Mouse (Mus musculus): ENCODE measurements around the gene Cdc34. TPM values are rescaled to one million over a fixed set of nuclear protein-coding genes. Genes with fewer than 3 reads are reported as not detected.

Gene Cdc34
- total and polyA plus RNA-seq, 2 experiments from 2014 or later = 72.5 to 99.4 TPM

DNA sequence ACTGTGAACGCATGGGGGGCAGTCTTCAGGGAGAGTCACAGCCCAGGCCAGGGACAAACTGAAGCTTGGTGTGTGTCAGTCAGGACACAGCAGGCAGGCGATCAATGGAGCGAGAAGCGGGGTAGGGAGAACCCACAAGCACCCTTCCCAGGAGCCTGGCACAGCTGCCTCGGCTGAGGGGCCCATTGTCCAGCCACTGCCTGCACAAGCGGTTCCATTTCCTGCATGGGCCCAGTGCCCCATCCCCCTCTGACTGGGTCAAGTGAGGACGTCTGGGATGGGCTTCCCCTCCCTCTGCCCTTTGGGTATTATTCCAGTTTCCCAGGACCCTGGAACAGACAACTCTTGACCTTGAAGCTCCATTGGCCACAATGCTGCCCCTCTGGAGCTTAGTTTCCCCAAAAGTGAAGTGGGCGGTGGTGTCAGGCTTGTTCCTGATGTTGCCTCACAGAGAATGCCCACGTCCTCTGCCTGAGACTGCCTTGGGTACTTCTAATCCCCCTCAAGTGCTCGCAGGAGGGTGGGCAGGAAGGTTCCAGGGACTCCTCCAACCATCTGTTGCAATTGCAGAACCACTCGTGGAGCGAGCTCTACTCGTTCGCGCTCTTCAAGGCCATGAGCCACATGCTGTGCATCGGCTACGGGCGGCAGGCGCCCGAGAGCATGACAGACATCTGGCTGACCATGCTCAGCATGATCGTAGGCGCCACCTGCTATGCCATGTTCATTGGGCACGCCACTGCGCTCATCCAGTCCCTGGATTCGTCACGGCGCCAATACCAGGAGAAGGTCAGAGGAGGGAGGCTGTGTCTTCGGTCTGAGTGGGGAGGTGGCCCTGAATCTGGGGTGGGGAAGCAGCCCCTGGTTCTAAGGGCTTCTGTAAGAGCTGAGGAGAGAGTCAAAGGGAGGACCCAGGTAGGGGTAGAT is 46.6 kb downstream of the Cdc34 start:
- Histone ChIP-seq H3K4me3 (ENCODE audit: low read depth, low read length) (no peak overlapping the region), H3K27ac (ENCODE audit: low read depth, low read length) (no peak overlapping the region), H3K9ac (replicated peaks; ENCODE audit: low read length, poor library complexity, severe bottlenecking) (no peak overlapping the region), H3K4me1 (ENCODE audit: insufficient read depth, low read length) (no peaks in the 10 kb centered on the region), H3K4me2 (ENCODE audit: low read depth, low read length, poor library complexity, severe bottlenecking) (no peak overlapping the region), H3K9me3 (ENCODE audit: low read length) (no peaks in the 10 kb centered on the region), H3K27me3 (ENCODE audit: insufficient read depth, low read length) (no peaks in the 10 kb centered on the region), H3K36me3 (ENCODE audit: insufficient read depth, low read length) (peaks cover 22% of the 10 kb centered on the region)
- no peak for TF ChIP-seq CTCF (IDR thresholded peaks at IDR 0.05)
- DNase-seq (ENCODE audit: low spot score) (no peak), ATAC-seq (ENCODE audit: low FRiP score) (no peak)
- 74% methylated on average over 28 of the region's 28 CpGs for WGBS

DNA sequence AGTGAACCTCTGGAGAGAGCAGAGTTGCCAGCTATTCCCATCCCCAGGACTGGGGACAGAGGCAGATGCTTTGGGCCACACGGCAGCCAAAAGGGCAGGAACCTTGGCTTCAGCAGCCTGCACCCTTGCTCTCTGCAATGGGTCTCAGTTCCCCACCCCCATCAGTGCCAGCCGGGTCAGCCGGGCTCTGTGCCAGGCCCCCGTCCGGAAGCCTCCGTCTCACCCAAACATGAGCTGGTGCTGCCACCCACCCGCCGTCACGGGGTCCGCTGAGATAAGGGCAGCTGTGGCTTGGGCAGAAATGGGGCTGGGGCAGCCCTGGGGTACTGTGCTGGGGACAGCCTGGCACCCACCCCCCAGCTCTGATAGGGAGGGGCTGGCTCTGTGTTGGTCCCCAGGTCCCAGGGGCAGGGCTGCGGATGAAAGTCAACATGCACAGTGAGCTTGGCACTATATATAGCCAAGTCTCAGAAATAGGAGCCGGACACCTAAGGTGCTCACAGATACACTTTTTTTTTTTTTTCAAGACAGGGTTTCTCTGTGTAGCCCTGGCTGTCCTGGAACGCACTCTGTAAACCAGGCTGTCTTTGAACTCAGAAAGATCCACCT is 47.5 kb downstream of the Cdc34 start:
- H3K9me3 ChIP-seq (ENCODE audit: low read length) = no peaks in the 10 kb centered on the region
- 79% methylated on average over 13 of the region's 13 CpGs for WGBS
- TF ChIP-seq CTCF (IDR thresholded peaks at IDR 0.05) = no peak

DNA sequence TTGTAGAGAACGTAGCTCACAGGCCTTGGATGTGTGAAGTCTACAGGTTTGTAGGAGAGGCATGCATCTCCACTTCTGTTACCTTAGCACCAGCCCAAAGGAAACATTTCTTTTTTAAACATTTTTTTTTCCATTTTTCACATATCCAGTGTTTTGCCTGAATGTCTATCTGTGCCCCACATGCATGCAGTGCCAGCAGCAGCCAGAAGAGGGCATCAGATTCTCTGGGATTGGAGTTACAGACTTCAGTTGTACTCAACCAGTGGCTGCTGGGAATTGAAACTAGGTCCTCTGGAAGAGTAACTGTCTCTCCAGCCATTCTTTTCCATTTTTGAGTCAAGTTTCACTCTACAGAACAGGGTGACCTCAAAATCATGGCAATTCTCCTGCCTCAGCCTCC is 50.5 kb downstream of the Cdc34 start:
- no peak for ATAC-seq (ENCODE audit: low FRiP score)
- peaks cover 51% of the 10 kb centered on the region for H3K36me3 ChIP-seq (ENCODE audit: insufficient read depth, low read length)

More for the DNA sequence above, 47.5 kb downstream of the Cdc34 start:
- Histone ChIP-seq H3K4me2 (ENCODE audit: low read depth, low read length, poor library complexity, severe bottlenecking) (no peak overlapping the region), H3K9ac (replicated peaks; ENCODE audit: low read length, poor library complexity, severe bottlenecking) (no peak overlapping the region), H3K4me3 (ENCODE audit: low read depth, low read length) (no peak overlapping the region), H3K27me3 (ENCODE audit: insufficient read depth, low read length) (no peaks in the 10 kb centered on the region), H3K4me1 (ENCODE audit: insufficient read depth, low read length) (no peaks in the 10 kb centered on the region), H3K36me3 (ENCODE audit: insufficient read depth, low read length) (peaks cover 28% of the 10 kb centered on the region), H3K27ac (ENCODE audit: low read depth, low read length) (no peak overlapping the region)
- DNase-seq (ENCODE audit: low spot score) = no peak
- no peak for ATAC-seq (ENCODE audit: low FRiP score)

DNA sequence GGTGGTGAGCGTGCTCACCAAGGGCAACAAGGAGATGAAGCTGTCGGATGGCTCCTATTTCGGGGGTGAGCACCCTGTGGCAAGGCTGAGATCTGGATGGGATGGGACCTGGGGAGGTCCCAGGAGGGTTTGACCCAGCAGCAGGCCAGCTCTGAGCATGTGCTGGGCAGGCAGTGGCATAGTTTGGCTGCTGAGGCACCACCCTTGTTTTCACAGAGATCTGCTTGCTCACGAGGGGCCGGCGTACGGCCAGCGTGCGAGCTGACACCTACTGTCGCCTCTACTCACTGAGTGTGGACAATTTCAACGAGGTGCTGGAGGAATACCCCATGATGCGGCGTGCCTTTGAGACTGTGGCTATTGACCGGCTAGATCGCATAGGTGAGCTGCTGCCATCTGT is 51.9 kb downstream of the Cdc34 start:
- Histone ChIP-seq H3K27me3 (ENCODE audit: insufficient read depth, low read length) (no peaks in the 10 kb centered on the region), H3K9me3 (ENCODE audit: low read length) (peaks cover 2% of the 10 kb centered on the region), H3K4me2 (ENCODE audit: low read depth, low read length, poor library complexity, severe bottlenecking) (no peak overlapping the region), H3K9ac (replicated peaks; ENCODE audit: low read length, poor library complexity, severe bottlenecking) (no peak overlapping the region), H3K4me1 (ENCODE audit: insufficient read depth, low read length) (no peaks in the 10 kb centered on the region), H3K27ac (ENCODE audit: low read depth, low read length) (no peak overlapping the region), H3K36me3 (ENCODE audit: insufficient read depth, low read length) (peaks cover 63% of the 10 kb centered on the region), H3K4me3 (ENCODE audit: low read depth, low read length) (no peak overlapping the region)
- ATAC-seq (ENCODE audit: low FRiP score) = no peak
- DNase-seq (ENCODE audit: low spot score) = no peak
- TF ChIP-seq CTCF (IDR thresholded peaks at IDR 0.05) = no peak
- 95% methylated on average over 15 of the region's 15 CpGs for WGBS

More for the DNA sequence above, 50.5 kb downstream of the Cdc34 start:
- no peak overlapping the region for H3K27ac ChIP-seq (ENCODE audit: low read depth, low read length)
- no peak overlapping the region for H3K4me2 ChIP-seq (ENCODE audit: low read depth, low read length, poor library complexity, severe bottlenecking)
- WGBS = 93% methylated on average over 1 of the region's 1 CpGs
- H3K27me3 ChIP-seq (ENCODE audit: insufficient read depth, low read length) = no peaks in the 10 kb centered on the region
- no peaks in the 10 kb centered on the region for H3K9me3 ChIP-seq (ENCODE audit: low read length)
- peak; percentile 64 for TF ChIP-seq CTCF (IDR thresholded peaks at IDR 0.05)
- H3K4me3 ChIP-seq (ENCODE audit: low read depth, low read length) = no peak overlapping the region
- DNase-seq (ENCODE audit: low spot score) = no peak
- no peaks in the 10 kb centered on the region for H3K4me1 ChIP-seq (ENCODE audit: insufficient read depth, low read length)
- no peak overlapping the region for H3K9ac ChIP-seq (replicated peaks; ENCODE audit: low read length, poor library complexity, severe bottlenecking)

- no peak for ATAC-seq (ENCODE audit: low FRiP score)
These were observed 53.4 kb downstream of the Cdc34 start for GRCm38 (mm10) chr10:79735361-79735760.

GRCm38 (mm10) chr10:79736706-79737105 is 54.7 kb downstream of the Cdc34 start:
- H3K4me1 ChIP-seq (ENCODE audit: insufficient read depth, low read length) = no peaks in the 10 kb centered on the region
- peaks cover 84% of the 10 kb centered on the region for H3K36me3 ChIP-seq (ENCODE audit: insufficient read depth, low read length)
- H3K9me3 ChIP-seq (ENCODE audit: low read length) = peaks cover 17% of the 10 kb centered on the region
- no peak overlapping the region for H3K27ac ChIP-seq (ENCODE audit: low read depth, low read length)
- H3K9ac ChIP-seq (replicated peaks; ENCODE audit: low read length, poor library complexity, severe bottlenecking) = no peak overlapping the region
- 92% methylated on average over 10 of the region's 14 CpGs for WGBS
- no peak for TF ChIP-seq CTCF (IDR thresholded peaks at IDR 0.05)
- no peaks in the 10 kb centered on the region for H3K27me3 ChIP-seq (ENCODE audit: insufficient read depth, low read length)
- no peak for ATAC-seq (ENCODE audit: low FRiP score)
- no peak overlapping the region for H3K4me3 ChIP-seq (ENCODE audit: low read depth, low read length)
- no peak overlapping the region for H3K4me2 ChIP-seq (ENCODE audit: low read depth, low read length, poor library complexity, severe bottlenecking)
- no peak for DNase-seq (ENCODE audit: low spot score)

More at GRCm38 (mm10) chr10:79735361-79735760, 53.4 kb downstream of the Cdc34 start:
- no peak for TF ChIP-seq CTCF (IDR thresholded peaks at IDR 0.05)
- no peaks in the 10 kb centered on the region for H3K27me3 ChIP-seq (ENCODE audit: insufficient read depth, low read length)
- H3K4me3 ChIP-seq (ENCODE audit: low read depth, low read length) = no peak overlapping the region
- WGBS = 47% methylated on average over 49 of the region's 52 CpGs
- H3K9ac ChIP-seq (replicated peaks; ENCODE audit: low read length, poor library complexity, severe bottlenecking) = no peak overlapping the region
- peaks cover 78% of the 10 kb centered on the region for H3K36me3 ChIP-seq (ENCODE audit: insufficient read depth, low read length)
- H3K9me3 ChIP-seq (ENCODE audit: low read length) = peaks cover 17% of the 10 kb centered on the region
- H3K4me1 ChIP-seq (ENCODE audit: insufficient read depth, low read length) = no peaks in the 10 kb centered on the region
- no peak for DNase-seq (ENCODE audit: low spot score)
- no peak overlapping the region for H3K4me2 ChIP-seq (ENCODE audit: low read depth, low read length, poor library complexity, severe bottlenecking)
- no peak overlapping the region for H3K27ac ChIP-seq (ENCODE audit: low read depth, low read length)

Other genes starting within 250 kb of the Cdc34 start
- gene Vmn2r83, start 213.5 kb upstream of the Cdc34 start, total RNA-seq (2014; rRNA removed) = not detected in 2 replicates
- gene Vmn2r83, start 213.5 kb upstream of the Cdc34 start, polyA plus RNA-seq (2015; fragmentation: Nextera tagmentation; extraction: Ambion mirVana) = not detected in 2 replicates
- gene Plpp2, start 148.4 kb upstream of the Cdc34 start, total RNA-seq (2014; rRNA removed) = 34.6 and 56.9 TPM in 2 replicates
- 22.7 and 25.6 TPM in 2 replicates for gene Plpp2, start 148.4 kb upstream of the Cdc34 start, polyA plus RNA-seq (2015; fragmentation: Nextera tagmentation; extraction: Ambion mirVana)
- 95.6 and 98.8 TPM in 2 replicates for gene Mier2, start 127.0 kb upstream of the Cdc34 start, total RNA-seq (2014; rRNA removed)
- gene Mier2, start 127.0 kb upstream of the Cdc34 start, polyA plus RNA-seq (2015; fragmentation: Nextera tagmentation; extraction: Ambion mirVana) = 43.3 and 46.6 TPM in 2 replicates
- not detected in 2 replicates for gene Theg, start 94.9 kb upstream of the Cdc34 start, total RNA-seq (2014; rRNA removed)
- gene Theg, start 94.9 kb upstream of the Cdc34 start, polyA plus RNA-seq (2015; fragmentation: Nextera tagmentation; extraction: Ambion mirVana) = not detected in 2 replicates
- gene C2cd4c, start 68.2 kb upstream of the Cdc34 start, total RNA-seq (2014; rRNA removed) = 43.6 and 45.2 TPM in 2 replicates
- gene C2cd4c, start 68.2 kb upstream of the Cdc34 start, polyA plus RNA-seq (2015; fragmentation: Nextera tagmentation; extraction: Ambion mirVana) = 1.7 and 1.8 TPM in 2 replicates
- 74.5 and 78.2 TPM in 2 replicates for gene Shc2, start 44.3 kb upstream of the Cdc34 start, total RNA-seq (2014; rRNA removed)
- gene Shc2, start 44.3 kb upstream of the Cdc34 start, polyA plus RNA-seq (2015; fragmentation: Nextera tagmentation; extraction: Ambion mirVana) = 25.9 and 26.2 TPM in 2 replicates
- gene Odf3l2, start 36.5 kb upstream of the Cdc34 start, total RNA-seq (2014; rRNA removed) = 2.3 TPM in 1 of 2 replicates, not detected in the other
- 1.6 and 2.1 TPM in 2 replicates for gene Odf3l2, start 36.5 kb upstream of the Cdc34 start, polyA plus RNA-seq (2015; fragmentation: Nextera tagmentation; extraction: Ambion mirVana)
- 1.7 and 1.9 TPM in 2 replicates for gene Madcam1, start 17.6 kb upstream of the Cdc34 start, total RNA-seq (2014; rRNA removed)
- 1.3 and 1.6 TPM in 2 replicates for gene Madcam1, start 17.6 kb upstream of the Cdc34 start, polyA plus RNA-seq (2015; fragmentation: Nextera tagmentation; extraction: Ambion mirVana)
- gene Tpgs1, start 12.8 kb upstream of the Cdc34 start, total RNA-seq (2014; rRNA removed) = 80.9 and 85.9 TPM in 2 replicates
- 139 and 146 TPM in 2 replicates for gene Tpgs1, start 12.8 kb upstream of the Cdc34 start, polyA plus RNA-seq (2015; fragmentation: Nextera tagmentation; extraction: Ambion mirVana)
- gene Gzmm, start 6.8 kb downstream of the Cdc34 start, total RNA-seq (2014; rRNA removed) = 0.66 and 0.85 TPM in 2 replicates
- gene Gzmm, start 6.8 kb downstream of the Cdc34 start, polyA plus RNA-seq (2015; fragmentation: Nextera tagmentation; extraction: Ambion mirVana) = 1.2 and 1.4 TPM in 2 replicates
- gene Bsg, start 22.3 kb downstream of the Cdc34 start, total RNA-seq (2014; rRNA removed) = 1,054 and 1,082 TPM in 2 replicates
- gene Bsg, start 22.3 kb downstream of the Cdc34 start, polyA plus RNA-seq (2015; fragmentation: Nextera tagmentation; extraction: Ambion mirVana) = 1,042 and 1,135 TPM in 2 replicates
- 60.9 and 66.1 TPM in 2 replicates for gene Hcn2, start 34.4 kb downstream of the Cdc34 start, total RNA-seq (2014; rRNA removed)
- gene Hcn2, start 34.4 kb downstream of the Cdc34 start, polyA plus RNA-seq (2015; fragmentation: Nextera tagmentation; extraction: Ambion mirVana) = 5.0 TPM in 2 replicates
- 42.0 and 43.2 TPM in 2 replicates for gene Polrmt, start 64.4 kb downstream of the Cdc34 start, total RNA-seq (2014; rRNA removed)
- 32.5 and 37.4 TPM in 2 replicates for gene Polrmt, start 64.4 kb downstream of the Cdc34 start, polyA plus RNA-seq (2015; fragmentation: Nextera tagmentation; extraction: Ambion mirVana)
- 1.7 and 2.2 TPM in 2 replicates for gene Fgf22, start 72.9 kb downstream of the Cdc34 start, total RNA-seq (2014; rRNA removed)
- gene Fgf22, start 72.9 kb downstream of the Cdc34 start, polyA plus RNA-seq (2015; fragmentation: Nextera tagmentation; extraction: Ambion mirVana) = 3.1 and 4.0 TPM in 2 replicates
- 79.6 and 107 TPM in 2 replicates for gene Rnf126, start 84.8 kb downstream of the Cdc34 start, total RNA-seq (2014; rRNA removed)
- gene Rnf126, start 84.8 kb downstream of the Cdc34 start, polyA plus RNA-seq (2015; fragmentation: Nextera tagmentation; extraction: Ambion mirVana) = 121 and 134 TPM in 2 replicates
- 3.3 and 3.4 TPM in 2 replicates for gene Fstl3, start 95.1 kb downstream of the Cdc34 start, total RNA-seq (2014; rRNA removed)
- 3.0 and 3.9 TPM in 2 replicates for gene Fstl3, start 95.1 kb downstream of the Cdc34 start, polyA plus RNA-seq (2015; fragmentation: Nextera tagmentation; extraction: Ambion mirVana)
- gene Prss57, start 108.8 kb downstream of the Cdc34 start, total RNA-seq (2014; rRNA removed) = 1.1 TPM in 1 of 2 replicates, not detected in the other
- 0.09 and 0.25 TPM in 2 replicates for gene Prss57, start 108.8 kb downstream of the Cdc34 start, polyA plus RNA-seq (2015; fragmentation: Nextera tagmentation; extraction: Ambion mirVana)
- gene Palm, start 111.4 kb downstream of the Cdc34 start, total RNA-seq (2014; rRNA removed) = 161 and 165 TPM in 2 replicates
- gene Palm, start 111.4 kb downstream of the Cdc34 start, polyA plus RNA-seq (2015; fragmentation: Nextera tagmentation; extraction: Ambion mirVana) = 302 and 308 TPM in 2 replicates
- gene Misp, start 138.8 kb downstream of the Cdc34 start, total RNA-seq (2014; rRNA removed) = 0.24 TPM in 1 of 2 replicates, not detected in the other
- 0.18 and 0.27 TPM in 2 replicates for gene Misp, start 138.8 kb downstream of the Cdc34 start, polyA plus RNA-seq (2015; fragmentation: Nextera tagmentation; extraction: Ambion mirVana)
- 114 and 119 TPM in 2 replicates for gene Ptbp1, start 172.2 kb downstream of the Cdc34 start, total RNA-seq (2014; rRNA removed)
- 46.2 and 49.7 TPM in 2 replicates for gene Ptbp1, start 172.2 kb downstream of the Cdc34 start, polyA plus RNA-seq (2015; fragmentation: Nextera tagmentation; extraction: Ambion mirVana)
- gene Prtn3, start 192.3 kb downstream of the Cdc34 start, total RNA-seq (2014; rRNA removed) = 5.9 and 7.5 TPM in 2 replicates
- gene Prtn3, start 192.3 kb downstream of the Cdc34 start, polyA plus RNA-seq (2015; fragmentation: Nextera tagmentation; extraction: Ambion mirVana) = 11.7 and 14.6 TPM in 2 replicates
- gene Plppr3, start 192.4 kb downstream of the Cdc34 start, total RNA-seq (2014; rRNA removed) = 494 and 539 TPM in 2 replicates
- 350 and 358 TPM in 2 replicates for gene Plppr3, start 192.4 kb downstream of the Cdc34 start, polyA plus RNA-seq (2015; fragmentation: Nextera tagmentation; extraction: Ambion mirVana)
- not detected in 2 replicates for gene Elane, start 204.1 kb downstream of the Cdc34 start, total RNA-seq (2014; rRNA removed)
- gene Elane, start 204.1 kb downstream of the Cdc34 start, polyA plus RNA-seq (2015; fragmentation: Nextera tagmentation; extraction: Ambion mirVana) = not detected in 2 replicates
- gene Cfd, start 208.7 kb downstream of the Cdc34 start, total RNA-seq (2014; rRNA removed) = not detected in 2 replicates
- not detected in 2 replicates for gene Cfd, start 208.7 kb downstream of the Cdc34 start, polyA plus RNA-seq (2015; fragmentation: Nextera tagmentation; extraction: Ambion mirVana)
- 75.9 and 79.6 TPM in 2 replicates for gene Med16, start 226.7 kb downstream of the Cdc34 start, total RNA-seq (2014; rRNA removed)
- 54.9 and 55.3 TPM in 2 replicates for gene Med16, start 226.7 kb downstream of the Cdc34 start, polyA plus RNA-seq (2015; fragmentation: Nextera tagmentation; extraction: Ambion mirVana)
- gene Gm26602, start 228.7 kb downstream of the Cdc34 start, total RNA-seq (2014; rRNA removed) = not detected in 2 replicates
- gene Gm26602, start 228.7 kb downstream of the Cdc34 start, polyA plus RNA-seq (2015; fragmentation: Nextera tagmentation; extraction: Ambion mirVana) = 7.4 and 17.3 TPM in 2 replicates
- 6.1 and 9.6 TPM in 2 replicates for gene Kiss1r, start 234.8 kb downstream of the Cdc34 start, total RNA-seq (2014; rRNA removed)
- 4.4 and 5.5 TPM in 2 replicates for gene Kiss1r, start 234.8 kb downstream of the Cdc34 start, polyA plus RNA-seq (2015; fragmentation: Nextera tagmentation; extraction: Ambion mirVana)
- 108 and 118 TPM in 2 replicates for gene R3hdm4, start 239.0 kb downstream of the Cdc34 start, total RNA-seq (2014; rRNA removed)
- gene R3hdm4, start 239.0 kb downstream of the Cdc34 start, polyA plus RNA-seq (2015; fragmentation: Nextera tagmentation; extraction: Ambion mirVana) = 301 and 323 TPM in 2 replicates
- gene Arid3a, start 244.8 kb downstream of the Cdc34 start, total RNA-seq (2014; rRNA removed) = 9.0 and 9.5 TPM in 2 replicates
- 3.1 and 3.3 TPM in 2 replicates for gene Arid3a, start 244.8 kb downstream of the Cdc34 start, polyA plus RNA-seq (2015; fragmentation: Nextera tagmentation; extraction: Ambion mirVana)

All from midbrain, postnatal 0 days (tissue).